Mouse (Mus musculus): ENCODE data around the gene Hoxc11.

Hoxc11 gene

GRCm38 (mm10) chr15:102954192-102955006 lies at the start of gene Hoxc11:
Gene Hoxc11, plus strand, starts transcription at chr15:102954427.
- no peak for DNase-seq (ENCODE audit: low spot score)

GRCm38 (mm10) chr15:102904946-102905345 lies 49.3 kb upstream of the Hoxc11 start:
- DNase-seq (ENCODE audit: low spot score): no peak

GRCm38 (mm10) chr15:102909536-102909935 lies 44.7 kb upstream of the Hoxc11 start:
- no peak for DNase-seq (ENCODE audit: low spot score)

- DNase-seq (ENCODE audit: low spot score): no peak
Measured at GRCm38 (mm10) chr15:102910038-102910437, 44.2 kb upstream of the Hoxc11 start.

GRCm38 (mm10) chr15:102910496-102911095 lies 43.6 kb upstream of the Hoxc11 start:
- DNase-seq (ENCODE audit: low spot score): no peak

- DNase-seq (ENCODE audit: low spot score): no peak
Measured at GRCm38 (mm10) chr15:102913038-102913585, 41.1 kb upstream of the Hoxc11 start.

GRCm38 (mm10) chr15:102917972-102918572 lies 36.2 kb upstream of the Hoxc11 start:
- DNase-seq (ENCODE audit: low spot score): no peak

GRCm38 (mm10) chr15:102918611-102919265 lies 35.5 kb upstream of the Hoxc11 start:
- no peak for DNase-seq (ENCODE audit: low spot score)

GRCm38 (mm10) chr15:102919336-102920180 lies 34.7 kb upstream of the Hoxc11 start:
- no peak for DNase-seq (ENCODE audit: low spot score)

- DNase-seq (ENCODE audit: low spot score): no peak
Measured at GRCm38 (mm10) chr15:102920619-102921018, 33.6 kb upstream of the Hoxc11 start.

- DNase-seq (ENCODE audit: low spot score): no peak
Measured at GRCm38 (mm10) chr15:102921053-102922011, 32.9 kb upstream of the Hoxc11 start, which contains the start of gene Hoxc13. Gene Hoxc13, plus strand, starts transcription at chr15:102921103.

GRCm38 (mm10) chr15:102922012-102922362 lies 32.2 kb upstream of the Hoxc11 start:
- no peak for DNase-seq (ENCODE audit: low spot score)

- no peak for DNase-seq (ENCODE audit: low spot score)
Measured at GRCm38 (mm10) chr15:102922636-102923500, 31.4 kb upstream of the Hoxc11 start.

GRCm38 (mm10) chr15:102927032-102927645 lies 27.1 kb upstream of the Hoxc11 start:
- no peak for DNase-seq (ENCODE audit: low spot score)

GRCm38 (mm10) chr15:102931706-102932358 lies 22.4 kb upstream of the Hoxc11 start:
- DNase-seq (ENCODE audit: low spot score): no peak

GRCm38 (mm10) chr15:102934438-102934837 lies 19.8 kb upstream of the Hoxc11 start:
- no peak for DNase-seq (ENCODE audit: low spot score)

GRCm38 (mm10) chr15:102934897-102935296 lies 19.3 kb upstream of the Hoxc11 start:
- no peak for DNase-seq (ENCODE audit: low spot score)
